Mouse (Mus musculus): ENCODE results near the gene 1700028K03Rik.

1700028K03Rik gene

GRCm38 (mm10) chr5:107541696-107542095 is 7.2 kb downstream of the 1700028K03Rik start:
- ATAC-seq (ENCODE audit: low TSS enrichment), result no peak

GRCm38 (mm10) chr5:107545927-107546326 is 11.4 kb downstream of the 1700028K03Rik start:
- no peak for ATAC-seq (ENCODE audit: low TSS enrichment)

- no peak for ATAC-seq (ENCODE audit: low TSS enrichment)
These were observed 13.4 kb downstream of the 1700028K03Rik start for GRCm38 (mm10) chr5:107547955-107548354.

GRCm38 (mm10) chr5:107548444-107548843 is 13.9 kb downstream of the 1700028K03Rik start:
- no peak for ATAC-seq (ENCODE audit: low TSS enrichment)

GRCm38 (mm10) chr5:107554336-107554735 is 19.8 kb downstream of the 1700028K03Rik start:
- no peak for ATAC-seq (ENCODE audit: low TSS enrichment)

GRCm38 (mm10) chr5:107556969-107557368 is 22.5 kb downstream of the 1700028K03Rik start:
- ATAC-seq (ENCODE audit: low TSS enrichment), result no peak

GRCm38 (mm10) chr5:107569148-107569547 is 34.6 kb downstream of the 1700028K03Rik start:
- peak; percentile 50 for ATAC-seq (ENCODE audit: low TSS enrichment)

- peak; percentile 98 for ATAC-seq (ENCODE audit: low TSS enrichment)
These were observed 63.0 kb downstream of the 1700028K03Rik start, which contains the start of the genes Rpap2 and Glmn for GRCm38 (mm10) chr5:107597301-107598077. Gene Rpap2 (plus strand): TSS chr5:107597373. Gene Glmn (minus strand): TSS chr5:107597888.

- no peak for ATAC-seq (ENCODE audit: low TSS enrichment)
These were observed 63.9 kb downstream of the 1700028K03Rik start for GRCm38 (mm10) chr5:107598380-107598779.

Measured in frontal cortex, adult (tissue).